Mouse (Mus musculus) lung, postnatal 4 days (tissue): ENCODE data around the gene Atp2a2.
"Not testable (repeated sequence)": the region's sequence is repeated elsewhere in the genome, so short reads cannot be mapped to it uniquely, and the experiment has no call there.

Source experiments
- DNase-seq, 2 experiments: peaks; one replicate each; pipeline ENCODE4 v3.0.0; 2021

The Atp2a2 gene

GRCm38 (mm10) chr5:122493035-122493434 is 9.0 kb downstream of the Atp2a2 start:
- no peak for DNase-seq

GRCm38 (mm10) chr5:122491385-122491784 is 10.6 kb downstream of the Atp2a2 start:
- no peak for DNase-seq

- DNase-seq = no peak
Measured at GRCm38 (mm10) chr5:122490148-122490547, 11.9 kb downstream of the Atp2a2 start.

GRCm38 (mm10) chr5:122487825-122488224 is 14.2 kb downstream of the Atp2a2 start:
- DNase-seq = no peak

GRCm38 (mm10) chr5:122486243-122486642 is 15.8 kb downstream of the Atp2a2 start:
- DNase-seq = not testable (repeated sequence)

- no peak for DNase-seq
Measured at GRCm38 (mm10) chr5:122482733-122483391, 19.2 kb downstream of the Atp2a2 start.

GRCm38 (mm10) chr5:122481844-122482243 is 20.2 kb downstream of the Atp2a2 start:
- peak in 1 of 2 experiments; percentile 31 for DNase-seq

GRCm38 (mm10) chr5:122479131-122479530 is 22.9 kb downstream of the Atp2a2 start:
- DNase-seq = no peak

- DNase-seq = no peak
Measured at GRCm38 (mm10) chr5:122477492-122477891, 24.5 kb downstream of the Atp2a2 start.

- DNase-seq = no peak
Measured at GRCm38 (mm10) chr5:122476078-122476477, 25.9 kb downstream of the Atp2a2 start.

GRCm38 (mm10) chr5:122474643-122475363 is 27.2 kb downstream of the Atp2a2 start:
- DNase-seq = no peak

- DNase-seq = no peak
Measured at GRCm38 (mm10) chr5:122471658-122472057, 30.4 kb downstream of the Atp2a2 start.

GRCm38 (mm10) chr5:122461431-122461830 is 40.6 kb downstream of the Atp2a2 start:
- no peak for DNase-seq

- no peak for DNase-seq
Measured at GRCm38 (mm10) chr5:122460656-122461055, 41.4 kb downstream of the Atp2a2 start.

- DNase-seq = no peak
Measured at GRCm38 (mm10) chr5:122459335-122459734, 42.7 kb downstream of the Atp2a2 start.

- no peak for DNase-seq
Measured at GRCm38 (mm10) chr5:122458066-122458465, 44.0 kb downstream of the Atp2a2 start.

- DNase-seq = not testable (repeated sequence)
Measured at GRCm38 (mm10) chr5:122457054-122457453, 45.0 kb downstream of the Atp2a2 start.

- DNase-seq = no peak
Measured at GRCm38 (mm10) chr5:122455584-122455983, 46.4 kb downstream of the Atp2a2 start.

- no peak for DNase-seq
Measured at GRCm38 (mm10) chr5:122454883-122455282, 47.1 kb downstream of the Atp2a2 start.

- no peak for DNase-seq
Measured at GRCm38 (mm10) chr5:122454442-122454841, 47.6 kb downstream of the Atp2a2 start.

GRCm38 (mm10) chr5:122453188-122453587 is 48.8 kb downstream of the Atp2a2 start:
- DNase-seq = no peak

- DNase-seq = peak in 1 of 2 experiments; percentile 11
Measured at GRCm38 (mm10) chr5:122452194-122452593, 49.8 kb downstream of the Atp2a2 start.

- DNase-seq = no peak
Measured at GRCm38 (mm10) chr5:122451324-122451723, 50.7 kb downstream of the Atp2a2 start.

- DNase-seq = peak in 1 of 2 experiments; percentile 19
Measured at GRCm38 (mm10) chr5:122450913-122451317, 51.1 kb downstream of the Atp2a2 start.
